Mouse (Mus musculus) gastrocnemius, adult 2 months (tissue): ENCODE results near the gene Chd4. TPM values are rescaled to one million over a fixed set of nuclear protein-coding genes. Genes with fewer than 3 reads are reported as not detected.

Source experiments
- DNase-seq: peaks from one replicate; pipeline ENCODE4 v3.0.0; 2022
- H3K27ac ChIP-seq: fragments of 200-600 bp; 2 replicates; pipeline ENCODE4 v1.8.1; 2022; ENCODE audit warnings: mild to moderate bottlenecking
- H3K4me3 ChIP-seq: fragments of 200-600 bp; 2 replicates; pipeline ENCODE4 v1.8.1; 2022; ENCODE audit warnings: mild to moderate bottlenecking, moderate library complexity
- CTCF ChIP-seq: fragments of 200-600 bp; IDR thresholded peaks from 2 replicates; pipeline ENCODE4 v1.8.1; 2022; ENCODE audit warnings: antibody characterized with exemption, mild to moderate bottlenecking, moderate library complexity
- intact Hi-C: fragments of 180-260 bp; cut with DNase I; formaldehyde crosslinking; loops from one replicate; pipeline ENCODE4 v1.15.1; 2025
- total RNA-seq, 2 experiments: library from RNA; stranded (reverse); gene quantifications; 2 replicates each; pipeline ENCODE4 v1.2.3; 2021

Chd4 gene
- total RNA-seq, 2 experiments from 2014 or later = 68.8 to 71.2 TPM

GRCm38 (mm10) chr6:125129710-125130402, 34.1 kb downstream of the Chd4 start:
- Histone ChIP-seq H3K4me3 (no peak overlapping the region), H3K27ac (no peak overlapping the region)
- intact Hi-C loops = loop anchor here (5.0 to 10.0 kb wide), 2 partner anchors 33 to 145 kb away; partner anchors contain the start of gene Chd4
- no peak for TF ChIP-seq CTCF
- DNase-seq = no peak

DNA sequence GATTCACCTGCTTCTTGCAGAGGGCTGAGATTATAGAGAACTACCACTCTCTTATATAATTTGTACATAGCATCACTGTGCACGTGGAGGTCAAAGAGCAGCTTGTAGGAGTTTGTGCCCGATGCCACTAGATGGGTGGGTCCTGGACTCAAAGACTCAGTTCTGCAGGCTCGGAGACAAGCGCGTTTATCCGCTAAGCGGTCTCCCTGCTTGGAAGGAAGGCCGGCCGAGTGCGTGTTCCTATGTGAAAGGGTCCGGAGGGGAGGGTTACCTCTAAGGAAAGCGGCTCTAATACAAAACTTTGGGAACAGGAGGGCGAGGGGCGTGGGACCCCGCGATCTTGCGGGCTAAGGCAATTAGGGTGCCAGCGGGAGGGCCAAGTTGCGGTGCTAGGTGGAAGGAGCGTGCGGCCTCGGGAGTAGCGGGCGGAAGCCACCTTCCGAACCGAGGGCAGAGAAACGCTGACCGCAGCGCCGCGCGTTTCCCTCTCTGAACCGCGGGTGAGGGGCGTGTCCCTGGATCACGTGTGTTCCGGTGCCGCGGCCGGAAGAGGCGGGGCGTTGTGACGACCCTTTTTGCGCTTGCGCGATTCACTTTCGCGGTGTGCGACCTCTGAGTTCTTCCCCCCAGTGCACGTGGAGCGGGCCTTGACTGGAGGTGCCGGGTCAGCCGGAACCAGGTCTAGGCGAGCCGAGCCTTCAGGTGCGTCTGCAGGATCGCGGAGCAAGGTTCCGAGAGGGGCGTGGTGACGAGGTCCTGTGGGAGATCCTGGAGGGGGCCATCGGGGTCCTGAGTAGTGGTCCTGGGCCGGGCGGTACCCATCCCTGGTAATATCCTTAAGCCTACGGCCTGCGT, 35.7 kb downstream of the Chd4 start, which contains the start of gene Nop2:
Gene Nop2, plus strand, starts transcription at position 608 of the 855 bp plus-strand sequence.
- TF ChIP-seq CTCF = no peak
- intact Hi-C loops = loop anchor here (5.0 to 10.0 kb wide), 2 partner anchors 34 to 143 kb away; partner anchors contain the start of gene Chd4
- peak within 1 kb of the TSS; percentile 94 for H3K27ac ChIP-seq
- peak within 1 kb of the TSS; percentile 89 for H3K4me3 ChIP-seq
- DNase-seq = peak; percentile 92

DNA sequence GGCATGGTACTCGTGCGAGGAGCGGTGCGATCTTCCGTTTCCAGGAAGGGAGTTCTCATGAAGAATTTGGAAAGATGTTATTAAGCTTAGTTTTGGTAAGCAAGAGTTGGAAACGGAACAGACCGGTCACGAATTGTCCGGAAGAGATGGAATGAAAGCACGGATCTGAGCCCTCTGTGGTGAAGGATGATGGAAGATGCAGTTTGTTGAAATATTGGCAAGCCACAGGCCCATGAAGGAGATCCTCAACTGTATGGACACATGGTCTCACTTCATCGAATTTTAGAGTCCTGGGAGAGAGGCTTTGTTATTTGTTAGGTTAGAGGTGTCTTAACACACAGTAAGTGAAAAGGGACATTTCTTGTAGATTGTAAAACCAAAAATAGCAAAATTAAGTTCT, 36.7 kb downstream of the Chd4 start:
- no peak for TF ChIP-seq CTCF
- Histone ChIP-seq H3K4me3 (peak overlapping the region; percentile 89), H3K27ac (peak overlapping the region; percentile 94)
- intact Hi-C loops = loop anchor here (5.0 to 10.0 kb wide), 2 partner anchors 35 to 142 kb away; partner anchors contain the start of gene Chd4
- no peak for DNase-seq

GRCm38 (mm10) chr6:125137002-125137671, 41.4 kb downstream of the Chd4 start:
- TF ChIP-seq CTCF = peak; percentile 69
- Histone ChIP-seq H3K27ac (peak overlapping the region; percentile 24), H3K4me3 (no peak overlapping the region)
- peak; percentile 50 for DNase-seq
- intact Hi-C loops = loop anchor here (10.0 kb wide), 1 partner anchor 138 kb away; no protein-coding TSS in a partner anchor

DNA sequence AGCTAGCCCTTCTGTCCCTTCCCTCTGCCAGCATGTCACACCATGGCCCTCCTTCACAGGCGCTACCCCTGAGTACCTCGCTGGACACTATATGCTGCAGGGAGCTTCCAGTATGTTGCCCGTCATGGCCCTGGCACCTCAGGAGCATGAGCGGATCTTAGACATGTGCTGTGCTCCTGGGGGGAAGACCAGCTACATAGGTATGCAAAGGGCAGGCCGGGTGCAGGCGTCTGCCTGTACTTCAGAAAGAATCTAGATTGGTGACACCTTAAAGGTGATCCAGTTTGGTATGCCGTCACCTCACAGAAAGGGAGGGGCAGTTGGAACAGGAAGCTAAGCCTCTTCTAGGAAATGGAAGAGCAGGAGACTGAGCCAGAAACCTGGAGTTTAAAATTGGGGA, 44.0 kb downstream of the Chd4 start:
- no peak overlapping the region for H3K4me3 ChIP-seq
- H3K27ac ChIP-seq = no peak overlapping the region
- intact Hi-C loops = loop anchor here (10.0 kb wide), 1 partner anchor 135 kb away; no protein-coding TSS in a partner anchor
- DNase-seq = peak; percentile 15
- no peak for TF ChIP-seq CTCF

DNA sequence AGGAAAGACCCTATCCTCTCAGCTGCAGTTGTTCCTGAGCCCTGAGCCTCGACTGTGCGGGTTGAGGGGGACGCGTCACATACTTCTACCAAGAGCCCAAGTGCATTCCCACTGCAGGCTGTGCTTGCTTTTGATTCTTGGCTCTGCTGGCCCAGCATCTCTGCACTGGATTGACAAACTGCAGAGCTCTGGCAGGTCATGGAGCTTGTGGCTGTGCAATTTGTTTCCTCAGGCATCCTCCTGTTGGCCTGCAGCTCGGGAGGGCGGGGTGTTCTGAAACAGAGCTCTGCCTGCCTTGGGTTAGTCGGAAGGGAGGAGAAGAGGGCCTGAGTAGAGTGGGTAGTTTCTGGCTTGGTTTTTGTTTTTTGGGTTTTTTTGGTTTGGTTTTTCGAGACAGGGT, 46.7 kb downstream of the Chd4 start:
- intact Hi-C loops = no loop called here
- H3K4me3 ChIP-seq = no peak overlapping the region
- peak; percentile 12 for DNase-seq
- H3K27ac ChIP-seq = no peak overlapping the region
- TF ChIP-seq CTCF = no peak

DNA sequence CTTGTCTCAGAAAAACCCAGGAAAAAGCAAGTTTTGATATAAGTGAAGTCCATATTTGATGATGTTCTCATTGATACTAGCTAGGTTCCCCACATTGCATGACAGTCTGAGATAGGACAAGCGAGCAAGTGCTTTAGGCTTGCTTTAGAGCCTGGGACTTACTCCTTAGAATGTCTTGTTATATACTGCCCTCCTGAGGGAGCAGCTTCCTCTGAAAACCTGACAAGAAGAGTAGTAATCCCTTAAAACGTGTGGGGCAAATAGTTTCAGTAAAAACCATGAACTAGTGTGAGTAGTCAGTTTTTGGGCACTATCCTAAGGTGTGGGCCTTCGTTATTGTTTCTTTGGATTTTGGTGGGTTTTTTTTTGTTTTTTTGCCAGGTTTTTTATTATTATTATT, 47.3 kb downstream of the Chd4 start:
- TF ChIP-seq CTCF = no peak
- no peak overlapping the region for H3K4me3 ChIP-seq
- DNase-seq = no peak
- no peak overlapping the region for H3K27ac ChIP-seq
- intact Hi-C loops = no loop called here

DNA sequence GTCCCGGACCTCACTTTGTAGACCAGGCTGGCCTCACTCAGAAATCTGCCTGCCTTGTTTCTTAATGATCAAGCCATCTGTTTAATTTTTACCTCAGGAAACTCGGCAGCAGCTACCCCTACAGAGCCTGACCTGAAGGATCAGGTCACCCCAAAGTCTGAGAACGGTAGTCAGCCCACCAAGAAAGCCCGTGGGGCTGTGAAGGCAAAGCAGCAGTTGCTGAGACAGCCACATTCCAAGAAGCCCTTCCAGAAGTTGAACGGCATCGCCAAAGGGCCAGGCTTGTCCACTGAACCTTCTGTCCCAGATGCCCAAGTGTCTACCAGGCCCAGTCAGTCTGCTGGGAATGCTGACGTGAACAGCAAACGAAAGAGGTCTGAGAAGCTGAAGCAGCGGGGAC, 48.1 kb downstream of the Chd4 start:
- TF ChIP-seq CTCF = no peak
- DNase-seq = no peak
- Histone ChIP-seq H3K27ac (no peak overlapping the region; the same call in 1 of the 2 replicates), H3K4me3 (no peak overlapping the region)
- intact Hi-C loops = no loop called here

- peak within 1 kb of the TSS; percentile 94 for H3K27ac ChIP-seq
- peak; percentile 93 for DNase-seq
- peak within 1 kb of the TSS; percentile 79 for H3K4me3 ChIP-seq
- intact Hi-C loops = loop anchor here (5.0 kb wide), 1 partner anchor 87 kb away; the partner anchor contains the start of gene Tapbpl
- TF ChIP-seq CTCF = peak; percentile 66
These were observed 49.2 kb downstream of the Chd4 start, which contains the start of gene Iffo1 for GRCm38 (mm10) chr6:125145001-125145400. TSS of gene Iffo1 (plus strand) at chr6:125145241.

DNA sequence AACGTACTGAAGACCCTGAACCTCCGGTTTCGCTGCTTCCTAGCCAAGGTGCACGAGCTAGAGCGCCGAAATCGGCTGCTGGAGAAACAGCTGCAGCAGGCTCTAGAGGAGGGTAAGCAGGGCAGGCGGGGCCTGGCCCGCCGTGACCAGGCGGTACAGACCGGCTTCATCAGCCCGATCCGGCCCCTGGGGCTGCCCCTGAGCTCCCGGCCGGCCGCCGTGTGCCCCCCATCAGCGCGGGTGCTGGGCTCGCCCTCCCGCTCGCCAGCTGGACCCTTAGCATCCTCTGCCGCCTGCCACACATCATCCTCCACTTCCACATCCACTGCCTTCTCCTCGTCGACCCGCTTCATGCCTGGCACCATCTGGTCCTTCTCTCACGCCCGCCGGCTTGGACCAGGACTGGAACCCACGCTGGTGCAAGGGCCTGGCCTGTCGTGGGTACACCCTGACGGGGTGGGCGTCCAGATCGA, 49.7 kb downstream of the Chd4 start:
- intact Hi-C loops = loop anchor here (5.0 kb wide), 1 partner anchor 87 kb away; the partner anchor contains the start of gene Tapbpl
- H3K4me3 ChIP-seq = peak overlapping the region; percentile 79
- DNase-seq = peak; percentile 61

DNA sequence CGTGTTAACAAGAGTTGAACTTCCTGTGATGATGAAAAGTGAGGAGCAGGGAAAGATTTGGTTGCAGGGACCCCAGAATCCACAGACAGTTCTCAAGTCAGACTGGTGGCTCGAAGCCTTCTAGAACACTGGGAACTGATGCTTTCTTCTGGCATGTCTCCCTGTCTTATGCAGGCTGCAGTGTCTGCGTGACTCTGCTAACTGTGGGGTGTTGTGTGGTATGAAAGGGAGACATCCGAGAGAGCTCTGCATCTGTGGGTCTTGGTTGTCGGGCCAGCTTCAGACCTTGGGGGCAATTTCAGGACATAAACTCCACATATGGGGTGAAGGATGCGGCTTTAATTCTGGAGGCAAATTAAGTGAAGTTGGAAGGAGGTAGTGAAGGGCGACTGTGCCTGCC, 50.4 kb downstream of the Chd4 start:
- TF ChIP-seq CTCF = no peak
- peak overlapping the region; percentile 94 for H3K27ac ChIP-seq
- H3K4me3 ChIP-seq = peak overlapping the region; percentile 79
- intact Hi-C loops = loop anchor here (5.0 kb wide), 1 partner anchor 86 kb away; the partner anchor contains the start of gene Tapbpl
- DNase-seq = no peak

More for the DNA sequence above, 49.7 kb downstream of the Chd4 start:
- peak overlapping the region; percentile 94 for H3K27ac ChIP-seq
- no peak for TF ChIP-seq CTCF

GRCm38 (mm10) chr6:125146797-125147196, 51.0 kb downstream of the Chd4 start:
- Histone ChIP-seq H3K4me3 (peak overlapping the region; percentile 79), H3K27ac (peak overlapping the region; percentile 94)
- intact Hi-C loops = loop anchor here (5.0 kb wide), 1 partner anchor 86 kb away; the partner anchor contains the start of gene Tapbpl
- DNase-seq = peak; percentile 59
- TF ChIP-seq CTCF = no peak
